Mouse (Mus musculus): ENCODE data around the gene Jun. TPM values are rescaled to one million over a fixed set of nuclear protein-coding genes. Genes with fewer than 3 reads are reported as not detected.

Gene Jun
- total and polyA plus RNA-seq, 3 experiments = not detected

- no peak overlapping the region for H3K9ac ChIP-seq (ENCODE audit: control insufficient read depth, low read depth, low read length, poor library complexity, severe bottlenecking)
- no peak for DNase-seq (ENCODE audit: low read depth, low spot score)
- no peak overlapping the region for H3K4me3 ChIP-seq (ENCODE audit: control insufficient read depth in 1 of 2, insufficient read depth in 1 of 2, low read depth in 2 of 2, low read length in 2 of 2)
- no peaks in the 10 kb centered on the region for H3K36me3 ChIP-seq (ENCODE audit: control insufficient read depth in 1 of 2, insufficient read depth in 2 of 2, low read length in 2 of 2)
- no peaks in the 10 kb centered on the region for H3K27me3 ChIP-seq (ENCODE audit: control insufficient read depth in 1 of 2, insufficient read depth in 2 of 2, low read length in 2 of 2)
- H3K4me1 ChIP-seq (ENCODE audit: control insufficient read depth in 1 of 2, insufficient read depth in 2 of 2, low read length in 2 of 2) = no peaks in the 10 kb centered on the region
- H3K79me2 ChIP-seq (ENCODE audit: control insufficient read depth, insufficient read depth, low read length, poor library complexity) = no peaks in the 10 kb centered on the region
- no peak overlapping the region for H3K27ac ChIP-seq (ENCODE audit: control insufficient read depth, low read depth, low read length)
- TF ChIP-seq SMC3 (IDR thresholded peaks at IDR 0.05; ENCODE audit: low read depth, low read length) (no peak), MEF2A (IDR thresholded peaks at IDR 0.05; ENCODE audit: extremely low read depth, insufficient replicate concordance, low read depth, low read length, poor library complexity, severe bottlenecking) (no peak), UBTF (IDR thresholded peaks at IDR 0.05; ENCODE audit: borderline replicate concordance, insufficient read depth, low read depth, low read length) (no peak), BHLHE40 (IDR thresholded peaks at IDR 0.05; ENCODE audit: borderline replicate concordance, low read depth, low read length) (no peak), MYC (IDR thresholded peaks at IDR 0.05; ENCODE audit: low read depth, low read length) (no peak), ZNF384 (IDR thresholded peaks at IDR 0.05; ENCODE audit: low read depth, low read length) (no peak), HCFC1 (IDR thresholded peaks at IDR 0.05; ENCODE audit: low read depth, low read length) (no peak), RAD21 (IDR thresholded peaks at IDR 0.05; ENCODE audit: low read depth, low read length) (no peak), USF2 (IDR thresholded peaks at IDR 0.05; ENCODE audit: borderline replicate concordance in 1 of 2, insufficient read depth in 1 of 2, low read depth in 1 of 2, low read length in 2 of 2) (no peak), CHD1 (IDR thresholded peaks at IDR 0.05; ENCODE audit: low read depth, low read length) (no peak), ZKSCAN1 (IDR thresholded peaks at IDR 0.05; ENCODE audit: low read depth, low read length) (no peak), GATA1 (IDR thresholded peaks at IDR 0.05; ENCODE audit: low read depth, low read length) (no peak), NRF1 (IDR thresholded peaks at IDR 0.05; ENCODE audit: insufficient read depth, low read depth, low read length, poor library complexity, severe bottlenecking) (no peak)
- H3K9me3 ChIP-seq (replicated peaks; ENCODE audit: insufficient read depth, low read length) = no peaks in the 10 kb centered on the region
These were observed 30.6 kb upstream of the Jun start for GRCm38 (mm10) chr4:95082481-95083088.

DNA sequence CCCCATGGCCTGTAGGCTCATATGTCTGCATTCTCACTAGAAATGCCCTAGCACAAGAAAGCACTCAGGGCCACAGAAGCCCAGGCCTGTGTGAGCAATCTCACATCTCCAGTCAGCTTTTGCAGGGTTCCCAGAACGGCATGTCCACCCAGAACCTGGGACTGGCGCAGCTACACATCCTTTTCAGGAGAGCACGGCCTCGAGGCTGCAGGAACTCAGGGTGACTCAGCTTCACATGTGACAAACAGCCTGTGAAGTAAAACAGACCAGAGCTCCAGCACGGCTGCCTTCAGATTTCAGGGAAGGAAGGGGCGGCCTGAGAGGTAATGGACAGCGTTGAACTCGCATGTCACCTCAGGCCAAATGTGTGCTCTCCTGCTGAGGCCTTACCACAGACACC, 29.6 kb upstream of the Jun start:
- Histone ChIP-seq H3K9ac (ENCODE audit: control insufficient read depth, low read depth, low read length, poor library complexity, severe bottlenecking) (no peak overlapping the region), H3K27ac (ENCODE audit: control insufficient read depth, low read depth, low read length) (no peak overlapping the region)

More for the DNA sequence above, 29.6 kb upstream of the Jun start:
- Histone ChIP-seq H3K36me3 (ENCODE audit: control insufficient read depth in 1 of 2, insufficient read depth in 2 of 2, low read length in 2 of 2) (no peaks in the 10 kb centered on the region), H3K4me3 (ENCODE audit: control insufficient read depth in 1 of 2, insufficient read depth in 1 of 2, low read depth in 2 of 2, low read length in 2 of 2) (no peak overlapping the region), H3K27me3 (ENCODE audit: control insufficient read depth in 1 of 2, insufficient read depth in 2 of 2, low read length in 2 of 2) (no peaks in the 10 kb centered on the region), H3K9me3 (replicated peaks; ENCODE audit: insufficient read depth, low read length) (no peaks in the 10 kb centered on the region), H3K79me2 (ENCODE audit: control insufficient read depth, insufficient read depth, low read length, poor library complexity) (no peaks in the 10 kb centered on the region), H3K4me1 (ENCODE audit: control insufficient read depth in 1 of 2, insufficient read depth in 2 of 2, low read length in 2 of 2) (no peaks in the 10 kb centered on the region)
- TF ChIP-seq USF2 (IDR thresholded peaks at IDR 0.05; ENCODE audit: borderline replicate concordance in 1 of 2, insufficient read depth in 1 of 2, low read depth in 1 of 2, low read length in 2 of 2) = no peak
- DNase-seq (ENCODE audit: low read depth, low spot score) = no peak

Measured in MEL (cell line).